Mouse (Mus musculus): ENCODE data around the gene Adamtsl4.

Adamtsl4 gene

GRCm38 (mm10) chr3:95687524-95688421 lies at the start of gene Adamtsl4:
Gene Adamtsl4 (minus strand): TSS chr3:95687917.
- peak; percentile 83 to 85 for DNase-seq

DNA sequence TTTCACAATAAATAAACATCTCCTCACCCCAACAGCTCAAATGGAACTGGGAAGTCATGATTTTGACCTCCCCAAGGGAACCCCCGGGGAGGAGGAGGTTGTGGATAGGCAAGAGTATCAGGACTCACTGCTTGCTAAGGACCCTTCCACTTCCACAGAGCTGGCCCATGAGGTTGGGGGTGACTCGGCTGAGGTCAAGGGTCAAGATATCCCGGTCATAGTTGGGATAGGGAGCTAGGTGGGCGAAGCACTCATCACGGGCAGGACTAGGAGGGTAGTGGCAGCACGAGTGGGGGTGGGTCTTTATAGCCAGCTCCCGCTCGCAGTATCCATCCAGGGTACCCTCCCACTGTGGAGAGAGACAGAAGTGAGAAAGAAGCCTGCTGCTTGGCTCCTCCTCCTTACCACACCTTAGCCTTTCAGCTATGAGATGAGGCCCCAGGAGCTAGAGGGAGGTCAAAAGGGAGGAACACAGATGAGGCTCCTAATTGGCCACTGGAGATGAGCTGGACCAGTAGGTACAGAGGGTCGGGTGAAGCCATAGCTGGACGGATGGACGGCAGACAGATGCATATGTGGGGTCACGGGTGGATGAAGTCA lies 47.5 kb upstream of the Adamtsl4 start:
- DNase-seq, result no peak

GRCm38 (mm10) chr3:95734092-95734702 lies 46.5 kb upstream of the Adamtsl4 start:
- DNase-seq, result peak in 1 of 2 experiments; percentile 30

DNA sequence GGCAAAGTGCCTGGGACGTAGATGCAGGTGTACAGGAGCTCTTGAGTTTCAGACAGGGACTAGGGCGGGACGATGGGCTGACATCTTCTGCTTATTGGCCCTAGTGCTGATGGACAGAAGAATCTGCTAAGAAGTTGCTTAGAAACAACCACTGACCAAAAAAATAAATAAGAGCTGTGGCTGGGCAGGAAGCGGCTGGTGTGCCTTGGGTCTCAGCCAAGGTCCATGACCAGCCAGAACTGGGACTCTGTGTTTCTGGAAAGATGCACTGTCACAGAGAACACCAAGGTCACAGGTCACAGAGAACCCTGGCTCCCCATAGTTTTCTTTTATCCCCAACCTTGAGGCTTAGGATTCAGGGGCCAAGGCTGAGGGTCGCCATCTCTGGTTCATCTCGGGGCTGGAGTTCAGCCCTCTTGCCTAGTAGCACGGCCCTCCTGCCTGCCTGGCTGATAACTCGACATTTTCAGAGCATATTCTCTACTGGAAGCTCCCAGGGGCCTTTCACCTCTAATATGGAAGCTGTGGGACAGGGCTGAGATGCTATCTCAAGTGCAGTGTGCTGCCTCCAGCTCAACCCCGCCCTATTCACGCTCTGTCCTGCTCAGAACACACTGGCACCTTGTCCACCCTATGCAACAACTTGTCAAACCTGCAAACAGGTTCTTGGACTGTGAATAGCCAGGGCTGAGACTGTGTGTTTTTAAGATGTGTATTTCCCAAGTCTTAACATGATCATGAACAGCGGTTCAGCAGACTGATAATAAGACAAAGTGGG lies 45.2 kb upstream of the Adamtsl4 start:
- DNase-seq, result peak; percentile 72 to 88

- no peak for DNase-seq
Measured at GRCm38 (mm10) chr3:95732297-95732696, 44.6 kb upstream of the Adamtsl4 start.

DNA sequence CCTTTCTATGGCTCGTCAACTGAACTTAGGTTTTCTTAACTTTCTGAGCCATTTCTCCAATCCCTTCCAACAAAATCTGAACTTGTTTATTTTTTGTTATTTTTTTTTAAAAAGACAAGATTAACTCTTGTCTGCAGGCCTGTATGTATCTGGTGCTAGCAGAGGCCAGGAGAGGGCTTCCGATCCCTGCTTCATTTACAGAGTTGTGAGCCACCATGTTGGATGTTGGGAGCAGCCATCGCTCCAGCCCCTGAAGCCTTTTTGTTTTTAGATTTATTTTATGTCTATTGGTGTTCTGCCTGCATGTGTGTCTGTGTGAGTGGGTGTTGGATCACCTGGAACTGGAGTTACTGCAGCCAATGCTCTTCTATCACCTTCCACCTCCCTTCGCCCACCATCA lies 44.1 kb upstream of the Adamtsl4 start:
- no peak for DNase-seq

GRCm38 (mm10) chr3:95730431-95730830 lies 42.7 kb upstream of the Adamtsl4 start:
- DNase-seq, result no peak

DNA sequence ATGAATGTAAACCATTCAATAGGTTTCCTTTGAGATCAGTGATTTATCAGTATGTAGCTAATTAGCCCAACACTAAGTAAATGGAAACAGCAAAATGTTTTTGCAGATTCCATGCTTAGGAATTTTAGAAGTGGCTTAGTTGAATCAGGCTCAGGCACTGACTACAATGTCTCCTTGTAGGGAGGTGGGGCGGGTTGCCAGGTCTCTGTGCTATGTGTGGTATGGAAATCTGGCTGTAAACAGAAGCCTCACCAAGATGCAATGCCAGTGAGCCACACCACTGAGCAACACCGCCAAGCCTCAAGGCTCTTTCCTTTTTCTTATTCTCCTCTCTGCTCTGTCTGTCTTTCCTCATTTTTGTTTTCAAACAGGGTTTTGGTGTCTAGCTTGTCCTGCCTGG lies 41.2 kb upstream of the Adamtsl4 start:
- peak in 1 of 2 experiments; percentile 39 for DNase-seq

DNA sequence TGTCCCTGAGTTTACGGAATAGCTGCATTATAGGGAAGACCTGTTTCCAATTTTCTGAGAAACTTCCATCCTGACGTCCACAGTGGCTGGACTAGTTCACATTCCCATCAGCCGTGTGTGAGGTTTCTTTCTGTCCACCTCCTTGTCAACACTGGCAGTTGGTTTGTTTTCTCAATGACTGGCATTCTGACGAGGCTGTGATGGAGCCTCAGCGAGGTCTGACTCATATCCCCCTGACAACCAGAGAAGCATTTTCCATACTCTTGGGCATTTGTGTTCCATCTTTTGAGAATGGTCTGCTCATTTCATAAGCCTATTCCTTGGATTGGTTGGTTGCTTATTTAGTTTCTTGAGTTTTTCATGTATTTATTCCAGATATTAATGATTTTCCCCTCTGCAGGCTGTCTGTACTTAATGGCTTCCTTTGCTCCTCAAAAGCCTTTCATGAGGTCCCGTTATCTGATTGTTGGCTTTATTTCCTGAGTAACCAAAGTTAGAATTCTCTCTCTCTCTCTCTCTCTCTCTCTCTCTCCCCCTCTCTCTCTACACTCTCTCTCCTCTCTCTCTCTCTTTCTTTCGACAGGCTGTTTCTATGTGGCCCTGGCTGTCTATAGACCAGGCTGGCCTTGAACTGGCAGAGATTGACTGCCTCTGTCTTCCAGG lies 39.1 kb upstream of the Adamtsl4 start:
- DNase-seq, result no peak

GRCm38 (mm10) chr3:95725863-95726262 lies 38.1 kb upstream of the Adamtsl4 start:
- no peak for DNase-seq

DNA sequence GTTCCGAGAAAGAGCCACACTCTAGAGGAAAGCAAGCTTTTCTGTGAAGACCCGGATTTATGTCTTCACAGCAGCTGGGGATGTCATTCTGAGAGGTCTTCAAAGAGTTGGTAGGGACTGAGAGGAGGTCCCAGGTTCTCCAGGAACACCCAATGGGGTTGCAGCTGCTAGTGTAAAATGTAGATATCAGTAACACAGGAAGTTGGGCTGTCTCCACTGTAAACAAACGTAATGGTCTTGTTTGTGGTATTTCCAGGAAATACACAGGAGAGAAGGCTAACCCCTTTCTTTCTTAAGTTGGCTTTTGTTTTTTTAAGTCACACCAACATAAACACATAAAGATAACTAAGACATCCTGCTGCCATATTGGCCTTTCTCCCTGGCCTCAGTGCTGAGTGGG lies 34.7 kb upstream of the Adamtsl4 start:
- no peak for DNase-seq

GRCm38 (mm10) chr3:95718153-95718552 lies 30.4 kb upstream of the Adamtsl4 start:
- DNase-seq, result no peak

GRCm38 (mm10) chr3:95716075-95716474 lies 28.4 kb upstream of the Adamtsl4 start:
- no peak for DNase-seq

DNA sequence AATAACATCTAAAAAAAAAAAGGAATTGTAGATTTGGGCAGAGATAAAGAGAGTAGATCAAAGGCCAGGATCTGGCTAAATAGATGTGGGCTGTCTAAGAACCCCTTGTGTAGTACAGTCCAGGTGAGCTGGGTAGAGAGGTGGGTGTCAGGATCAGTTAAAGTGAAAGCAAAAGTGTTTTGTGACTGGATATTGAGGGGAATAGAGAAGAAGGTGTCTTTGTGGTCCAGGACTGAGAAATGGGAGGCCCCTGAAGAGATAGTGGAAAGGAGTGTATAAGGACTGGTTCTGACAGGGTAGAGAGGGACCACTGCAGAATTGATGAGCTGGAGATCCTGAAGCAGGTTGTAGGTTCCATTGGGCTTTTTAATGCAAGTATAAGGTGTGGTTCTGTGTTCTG lies 22.2 kb upstream of the Adamtsl4 start:
- no peak for DNase-seq

DNA sequence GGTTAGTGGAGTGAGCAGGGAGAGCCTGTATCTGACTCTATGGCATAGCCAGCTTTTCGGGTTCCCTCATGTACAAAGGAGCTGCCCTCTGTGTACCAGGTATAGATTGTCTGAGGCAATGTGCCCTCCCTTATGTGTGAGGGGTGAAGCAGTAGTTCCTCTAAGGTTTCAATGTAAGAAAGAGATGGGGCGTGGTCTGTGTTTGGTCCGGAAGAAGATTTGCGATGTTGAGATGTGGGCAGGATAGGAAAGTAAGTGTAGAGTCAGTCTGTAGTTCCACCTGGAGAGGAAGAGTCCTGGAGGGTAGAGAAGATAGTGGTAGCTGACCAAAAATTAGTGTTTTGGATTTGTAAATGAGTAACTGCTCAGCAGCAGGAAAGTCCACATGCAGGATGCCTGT lies 21.3 kb upstream of the Adamtsl4 start:
- DNase-seq, result no peak

- DNase-seq, result no peak
Measured at GRCm38 (mm10) chr3:95707497-95707896, 19.8 kb upstream of the Adamtsl4 start.

GRCm38 (mm10) chr3:95706273-95706672 lies 18.6 kb upstream of the Adamtsl4 start:
- DNase-seq, result no peak

DNA sequence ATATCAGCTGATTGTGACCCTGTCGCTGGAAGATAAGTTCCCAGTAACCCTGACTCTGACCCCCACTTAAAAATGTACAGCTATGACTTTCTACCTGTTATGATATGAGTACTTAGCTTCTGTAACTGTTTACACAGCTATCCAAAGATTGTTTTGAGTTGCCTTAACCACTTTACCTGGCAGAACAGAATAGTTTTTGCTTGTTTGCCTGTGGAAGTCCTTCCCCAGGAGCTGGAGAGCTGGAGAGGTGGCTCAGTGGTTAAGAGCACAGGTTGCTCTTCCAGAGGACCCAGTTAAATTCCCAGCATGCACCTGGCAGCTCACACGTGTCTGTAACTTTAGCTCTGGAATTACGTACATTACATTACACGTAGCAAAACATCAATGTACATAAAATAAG lies 16.9 kb upstream of the Adamtsl4 start:
- no peak for DNase-seq

- no peak for DNase-seq
Measured at GRCm38 (mm10) chr3:95703276-95703675, 15.6 kb upstream of the Adamtsl4 start.

DNA sequence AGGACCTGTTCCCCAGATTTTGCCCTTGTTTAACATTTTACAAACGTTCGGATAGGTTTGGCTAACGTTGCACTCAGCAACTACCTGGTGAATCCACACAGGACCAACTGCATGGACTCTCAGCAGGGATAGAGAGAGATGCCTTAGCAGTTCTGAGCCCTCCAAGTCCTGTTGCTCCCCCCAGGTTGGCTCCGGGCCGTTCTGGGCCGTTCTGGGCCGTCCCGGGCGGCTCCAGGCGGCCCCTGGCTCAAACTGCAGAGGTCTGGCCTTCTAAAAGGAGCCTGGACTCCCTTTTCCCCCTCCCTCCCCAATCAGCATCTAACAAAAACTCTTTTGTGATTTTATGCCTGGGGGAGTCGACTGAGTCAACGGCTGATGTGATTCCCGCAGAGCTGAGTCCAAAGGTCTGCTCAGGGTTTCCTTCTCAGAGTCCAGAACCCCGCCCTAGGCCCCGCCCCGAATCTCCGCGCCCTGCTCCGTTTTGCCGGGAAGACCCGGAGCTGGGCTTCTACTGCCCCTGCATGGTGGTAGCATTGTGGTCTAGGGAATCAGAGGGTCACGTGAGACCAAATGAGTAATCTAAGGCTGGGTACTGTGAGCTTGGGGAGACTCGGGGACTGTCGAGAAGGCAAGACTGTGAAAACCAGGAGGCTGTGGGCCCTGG lies 14.3 kb upstream of the Adamtsl4 start:
- DNase-seq, result peak; percentile 86 to 88

DNA sequence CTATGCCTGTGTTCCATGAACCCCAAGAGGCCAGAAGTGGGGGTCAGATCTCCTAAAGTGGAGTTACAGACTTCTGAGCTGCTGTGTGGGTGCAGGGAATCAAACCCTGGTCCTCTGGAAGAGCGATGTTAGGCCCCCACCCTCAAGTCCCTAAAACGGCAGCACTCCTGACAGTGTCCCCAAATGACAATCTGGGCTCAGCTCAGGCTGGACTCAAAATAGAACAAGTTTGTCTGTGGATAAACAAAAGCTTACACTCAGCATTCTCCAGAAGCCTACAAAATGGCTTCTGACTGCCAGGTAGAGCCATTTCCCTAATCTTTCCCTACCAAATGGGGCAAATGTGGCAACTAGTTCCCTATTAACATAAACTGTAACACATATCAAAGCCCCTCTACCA lies 13.4 kb upstream of the Adamtsl4 start:
- DNase-seq, result no peak

DNA sequence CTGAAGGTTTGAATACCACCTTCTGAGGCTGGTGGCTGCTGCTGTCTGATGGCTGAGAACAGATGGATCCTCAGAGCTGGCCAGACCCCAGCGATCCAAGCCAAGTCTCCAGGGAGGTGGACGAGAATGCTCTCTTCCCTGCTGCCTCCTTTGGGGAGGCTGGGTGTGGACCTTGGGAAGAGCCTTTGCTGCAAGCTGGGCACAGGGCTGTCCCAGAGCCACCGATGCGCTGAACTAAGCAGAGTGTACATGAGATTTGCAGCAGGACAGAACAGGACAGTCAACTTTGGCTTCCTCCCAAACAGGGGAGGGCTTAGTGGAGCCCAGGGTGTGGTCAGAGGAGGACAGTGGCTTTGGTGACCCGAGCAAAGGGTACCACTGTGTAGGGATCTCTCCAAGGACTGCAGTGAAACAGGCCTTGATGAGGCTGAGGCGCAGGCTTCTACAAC lies 12.5 kb upstream of the Adamtsl4 start:
- no peak for DNase-seq
